Mouse (Mus musculus): ENCODE data around the gene Sdhaf1. TPM values are rescaled to one million over a fixed set of nuclear protein-coding genes. Genes with fewer than 3 reads are reported as not detected.

The Sdhaf1 gene
- polyA plus RNA-seq, 1 experiment from 2014 or later, result 27.4 TPM

GRCm38 (mm10) chr7:30322865-30323264 lies 830 bp downstream of the Sdhaf1 start:
- Histone ChIP-seq H3K4me2 (replicated peaks) (peak overlapping the region; percentile 73), H3K4me3 (peak overlapping the region; percentile 87), H3K9ac (replicated peaks) (peak overlapping the region; percentile 92), H3K36me3 (no peaks in the 10 kb centered on the region), H3K4me1 (peaks cover 19% of the 10 kb centered on the region), H3K9me3 (0 out of 2 replicates have a peak, but pooled peaks cover 3% of the 10 kb centered on the region), H3K27ac (replicated peaks) (peak overlapping the region; percentile 84; the same call in 1 of the 2 replicates), H3K27me3 (peaks cover 12% of the 10 kb centered on the region; the same call in 1 of the 2 replicates)
- WGBS, result 33% methylated on average over 6 of the region's 6 CpGs
- peak; percentile 2; the same call in 1 of the 2 replicates for ATAC-seq (ENCODE audit: low FRiP score, low read depth)

GRCm38 (mm10) chr7:30322285-30322667 lies 1.4 kb downstream of the Sdhaf1 start:
- no peaks in the 10 kb centered on the region for H3K36me3 ChIP-seq
- H3K27me3 ChIP-seq, result peaks cover 8% of the 10 kb centered on the region; the same call in 1 of the 2 replicates
- 0 out of 2 replicates have a peak, but pooled peaks cover 3% of the 10 kb centered on the region for H3K9me3 ChIP-seq
- H3K4me2 ChIP-seq (replicated peaks), result peak overlapping the region; percentile 73
- peak overlapping the region; percentile 92 for H3K9ac ChIP-seq (replicated peaks)
- peak overlapping the region; percentile 84 for H3K27ac ChIP-seq (replicated peaks)
- ATAC-seq (ENCODE audit: low FRiP score, low read depth), result peak; percentile 99
- WGBS, result under 1% methylated on average over 20 of the region's 20 CpGs
- H3K4me1 ChIP-seq, result peaks cover 19% of the 10 kb centered on the region
- peak overlapping the region; percentile 87 for H3K4me3 ChIP-seq

GRCm38 (mm10) chr7:30321539-30322284 lies 2.0 kb downstream of the Sdhaf1 start, which contains the start of gene E130208F15Rik:
TSS of gene E130208F15Rik (plus strand) at chr7:30321740.
- WGBS, result under 1% methylated on average over 63 of the region's 63 CpGs
- Histone ChIP-seq H3K27me3 (peaks cover 4% of the 10 kb centered on the region; the same call in 1 of the 2 replicates), H3K4me2 (replicated peaks) (peak within 1 kb of the TSS; percentile 73), H3K9ac (replicated peaks) (peak within 1 kb of the TSS; percentile 92), H3K9me3 (0 out of 2 replicates have a peak, but pooled peaks cover 3% of the 10 kb centered on the region), H3K4me3 (peak within 1 kb of the TSS; percentile 87), H3K4me1 (peaks cover 17% of the 10 kb centered on the region), H3K36me3 (no peaks in the 10 kb centered on the region), H3K27ac (replicated peaks) (peak within 1 kb of the TSS; percentile 84)
- peak; percentile 34 for ATAC-seq (ENCODE audit: low FRiP score, low read depth)

- 79% methylated on average over 2 of the region's 2 CpGs for WGBS
- H3K9ac ChIP-seq (replicated peaks), result peak overlapping the region; percentile 92; the same call in 1 of the 2 replicates
- H3K27me3 ChIP-seq, result peaks cover 4% of the 10 kb centered on the region; the same call in 1 of the 2 replicates
Observed at GRCm38 (mm10) chr7:30320946-30321345, 2.7 kb downstream of the Sdhaf1 start.

GRCm38 (mm10) chr7:30318142-30318541 lies 5.6 kb downstream of the Sdhaf1 start:
- Histone ChIP-seq H3K4me1 (peaks cover 26% of the 10 kb centered on the region), H3K4me3 (no peak overlapping the region), H3K9me3 (no peaks in the 10 kb centered on the region), H3K27ac (replicated peaks) (no peak overlapping the region), H3K9ac (replicated peaks) (no peak overlapping the region), H3K4me2 (replicated peaks) (no peak overlapping the region), H3K36me3 (0 out of 2 replicates have a peak, but pooled peaks cover under 1% of the 10 kb centered on the region), H3K27me3 (no peaks in the 10 kb centered on the region)
- no peak for ATAC-seq (ENCODE audit: low FRiP score, low read depth)
- 91% methylated on average over 3 of the region's 3 CpGs for WGBS

More at GRCm38 (mm10) chr7:30320946-30321345, 2.7 kb downstream of the Sdhaf1 start:
- H3K4me1 ChIP-seq, result peaks cover 17% of the 10 kb centered on the region
- no peak for ATAC-seq (ENCODE audit: low FRiP score, low read depth)
- peak overlapping the region; percentile 87 for H3K4me3 ChIP-seq
- no peaks in the 10 kb centered on the region for H3K36me3 ChIP-seq
- H3K9me3 ChIP-seq, result 0 out of 2 replicates have a peak, but pooled peaks cover 3% of the 10 kb centered on the region
- no peak overlapping the region for H3K27ac ChIP-seq (replicated peaks)
- H3K4me2 ChIP-seq (replicated peaks), result peak overlapping the region; percentile 73

- no peaks in the 10 kb centered on the region for H3K9me3 ChIP-seq
- H3K4me3 ChIP-seq, result no peak overlapping the region
- ATAC-seq (ENCODE audit: low FRiP score, low read depth), result no peak
- H3K36me3 ChIP-seq, result peaks cover 12% of the 10 kb centered on the region
- H3K4me1 ChIP-seq, result peaks cover 13% of the 10 kb centered on the region
- H3K4me2 ChIP-seq (replicated peaks), result no peak overlapping the region
- 79% methylated on average over 13 of the region's 13 CpGs for WGBS
- H3K27me3 ChIP-seq, result no peaks in the 10 kb centered on the region
- H3K27ac ChIP-seq (replicated peaks), result no peak overlapping the region
- no peak overlapping the region for H3K9ac ChIP-seq (replicated peaks)
Observed at GRCm38 (mm10) chr7:30315559-30316529, 7.9 kb downstream of the Sdhaf1 start.

- H3K4me3 ChIP-seq, result 0 out of 2 replicates have a peak within 1 kb of the TSS, but pooled peaks have one; percentile 9
- no peaks in the 10 kb centered on the region for H3K9me3 ChIP-seq
- peak within 1 kb of the TSS; percentile 14 for H3K4me2 ChIP-seq (replicated peaks)
- H3K27me3 ChIP-seq, result no peaks in the 10 kb centered on the region
- ATAC-seq (ENCODE audit: low FRiP score, low read depth), result no peak
- peaks cover 16% of the 10 kb centered on the region for H3K4me1 ChIP-seq
- H3K36me3 ChIP-seq, result peaks cover 14% of the 10 kb centered on the region
- H3K9ac ChIP-seq (replicated peaks), result no peak within 1 kb of the TSS
- WGBS, result 2% methylated on average over 9 of the region's 9 CpGs
- H3K27ac ChIP-seq (replicated peaks), result no peak within 1 kb of the TSS
Observed at GRCm38 (mm10) chr7:30314721-30315155, 9.0 kb downstream of the Sdhaf1 start, which contains the start of gene Syne4. TSS of gene Syne4 (plus strand) at chr7:30314807.

- no peak for ATAC-seq (ENCODE audit: low FRiP score, low read depth)
- WGBS, result 46% methylated on average over 27 of the region's 27 CpGs
- H3K27me3 ChIP-seq, result no peaks in the 10 kb centered on the region
- no peak overlapping the region for H3K27ac ChIP-seq (replicated peaks)
- no peaks in the 10 kb centered on the region for H3K9me3 ChIP-seq
- H3K4me3 ChIP-seq, result no peak overlapping the region
- peaks cover 14% of the 10 kb centered on the region for H3K36me3 ChIP-seq
- H3K4me1 ChIP-seq, result peaks cover 24% of the 10 kb centered on the region
- no peak overlapping the region for H3K4me2 ChIP-seq (replicated peaks)
- H3K9ac ChIP-seq (replicated peaks), result no peak overlapping the region
Observed at GRCm38 (mm10) chr7:30313666-30314320, 9.9 kb downstream of the Sdhaf1 start.

- 0 out of 2 replicates have a peak overlapping the region, but pooled peaks have one; percentile 92 for H3K4me2 ChIP-seq (replicated peaks)
- 89% methylated on average over 12 of the region's 12 CpGs for WGBS
- H3K9me3 ChIP-seq, result no peaks in the 10 kb centered on the region
- H3K27me3 ChIP-seq, result no peaks in the 10 kb centered on the region
- no peak for ATAC-seq (ENCODE audit: low FRiP score, low read depth)
- H3K4me3 ChIP-seq, result no peak overlapping the region
- H3K9ac ChIP-seq (replicated peaks), result no peak overlapping the region
- peaks cover 28% of the 10 kb centered on the region for H3K4me1 ChIP-seq
- no peak overlapping the region for H3K27ac ChIP-seq (replicated peaks)
- peaks cover 36% of the 10 kb centered on the region for H3K36me3 ChIP-seq
Observed at GRCm38 (mm10) chr7:30310136-30310535, 13.6 kb downstream of the Sdhaf1 start.

GRCm38 (mm10) chr7:30309395-30310129 lies 14.1 kb downstream of the Sdhaf1 start:
- 70% methylated on average over 15 of the region's 15 CpGs for WGBS
- Histone ChIP-seq H3K4me3 (peak overlapping the region; percentile 70), H3K9me3 (no peaks in the 10 kb centered on the region), H3K27me3 (no peaks in the 10 kb centered on the region), H3K4me1 (peaks cover 22% of the 10 kb centered on the region), H3K9ac (replicated peaks) (peak overlapping the region; percentile 72), H3K27ac (replicated peaks) (no peak overlapping the region), H3K4me2 (replicated peaks) (peak overlapping the region; percentile 92), H3K36me3 (peaks cover 38% of the 10 kb centered on the region)
- ATAC-seq (ENCODE audit: low FRiP score, low read depth), result no peak
